Comparison of ENCODE assay signal across 8 mouse cellular contexts in the genomic region with DNA sequence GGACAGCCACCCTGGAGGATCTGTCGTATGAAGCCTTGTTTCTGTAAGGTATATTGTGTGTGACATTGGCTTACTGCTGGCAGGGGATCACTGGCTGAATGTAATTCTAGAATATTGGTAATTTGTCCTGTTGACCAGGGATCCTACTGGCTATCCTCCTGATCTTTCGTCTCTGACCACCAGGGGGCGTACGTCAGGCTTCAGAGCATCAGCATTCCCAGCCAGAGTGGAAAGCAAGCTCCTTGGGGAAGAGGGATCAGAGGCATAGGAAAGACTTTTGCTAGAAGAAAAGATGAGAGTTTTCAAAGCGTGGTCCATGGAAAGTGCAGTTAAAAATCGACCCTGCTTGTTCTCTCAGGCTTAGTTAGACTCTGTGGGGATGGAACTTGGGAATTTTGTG. TPM values are rescaled to one million over a fixed set of nuclear protein-coding genes. Genes with fewer than 3 reads are reported as not detected.
DNase-seq lines count a peak whose midpoint lies in the region; ATAC-seq lines count a peak whose summit lies in the region.

No protein-coding gene starts in this region.

- no peak overlapping the region for H3K27ac ChIP-seq in kidney, embryonic 16.5 days (ENCODE audit: low read length)
- no peak overlapping the region for H3K27ac ChIP-seq in embryonic facial prominence, embryonic 11.5 days (replicated peaks; ENCODE audit: low read depth, low read length)

- H3K27me3 ChIP-seq in kidney, embryonic 16.5 days (ENCODE audit: insufficient read depth, low read length) = no peaks in the 10 kb centered on the region
- H3K27me3 ChIP-seq in embryonic facial prominence, embryonic 11.5 days (ENCODE audit: control insufficient read depth, insufficient read depth, low read length) = no peaks in the 10 kb centered on the region

- no peak for ATAC-seq in kidney, embryonic 16.5 days (ENCODE audit: low FRiP score, low TSS enrichment)
- ATAC-seq in embryonic facial prominence, embryonic 11.5 days (replicated peaks; ENCODE audit: insufficient number of reproducible peaks, low FRiP score, low TSS enrichment, low read depth) = no peak

- H3K4me2 ChIP-seq in kidney, embryonic 16.5 days (replicated peaks; ENCODE audit: low read depth, low read length) = no peak overlapping the region
- no peak overlapping the region for H3K4me2 ChIP-seq in embryonic facial prominence, embryonic 11.5 days (ENCODE audit: low read depth, low read length)

- no peaks in the 10 kb centered on the region for H3K9me3 ChIP-seq in kidney, embryonic 16.5 days (ENCODE audit: low read length)
- no peaks in the 10 kb centered on the region for H3K9me3 ChIP-seq in embryonic facial prominence, embryonic 11.5 days (replicated peaks; ENCODE audit: control insufficient read depth, low read length)

- no peak overlapping the region for H3K9ac ChIP-seq in kidney, embryonic 16.5 days (replicated peaks; ENCODE audit: low read length)
- H3K9ac ChIP-seq in embryonic facial prominence, embryonic 11.5 days (replicated peaks; ENCODE audit: low read length) = no peak overlapping the region

- 0% methylated on average over 6 of the region's 6 CpGs for WGBS in kidney, embryonic 16.5 days
- 1% methylated on average over 6 of the region's 6 CpGs for WGBS in embryonic facial prominence, embryonic 11.5 days

- peak; percentile 70 for DNase-seq in kidney, adult 11 months
- DNase-seq in adrenal gland, postnatal 4 days (ENCODE audit: low spot score in 2 of 2) = peak; percentile 67 to 79
- peak; percentile 92 for DNase-seq in embryonic facial prominence, embryonic 11.5 days (ENCODE audit: low spot score)
- peak; percentile 92 for DNase-seq in heart, postnatal 4 days
- peak; percentile 91 for DNase-seq in left cerebral cortex, postnatal 4 days
- DNase-seq in ovary, postnatal 14 days (ENCODE audit: low spot score) = peak; percentile 80
- peak; percentile 7 to 64 for DNase-seq in thymus, postnatal 10 days (ENCODE audit: low spot score in 2 of 2)

- no peaks in the 10 kb centered on the region for H3K36me3 ChIP-seq in kidney, embryonic 16.5 days (ENCODE audit: insufficient read depth, low read length)
- H3K36me3 ChIP-seq in embryonic facial prominence, embryonic 11.5 days (replicated peaks; ENCODE audit: control insufficient read depth, insufficient read depth, low read depth, low read length) = no peaks in the 10 kb centered on the region

- intact Hi-C loops in left cerebral cortex, postnatal 4 days (cut with DNase I) = no loop called here

- H3K4me1 ChIP-seq in kidney, embryonic 16.5 days (ENCODE audit: insufficient read depth, low read length) = no peaks in the 10 kb centered on the region
- H3K4me1 ChIP-seq in embryonic facial prominence, embryonic 11.5 days (ENCODE audit: control insufficient read depth, insufficient read depth, low read length) = no peaks in the 10 kb centered on the region

- no peak overlapping the region for H3K4me3 ChIP-seq in kidney, embryonic 16.5 days (ENCODE audit: low read length)
- H3K4me3 ChIP-seq in embryonic facial prominence, embryonic 11.5 days (ENCODE audit: low read depth, low read length) = no peak overlapping the region

RNA-seq across cellular contexts. Expression of a gene that starts 12.2 kb away (rescaled TPM):
- polyA plus RNA-seq in kidney, embryonic 16.5 days (2015; fragmentation: Nextera tagmentation; extraction: Ambion mirVana) = not detected in 2 replicates
- not detected for total RNA-seq in adrenal gland, postnatal 4 days (2021)
- 10.6 and 60.0 TPM in 2 replicates for polyA plus RNA-seq in embryonic facial prominence, embryonic 11.5 days (2014; fragmentation: Nextera tagmentation; extraction: Ambion mirVana)
- not detected for total RNA-seq in heart, postnatal 4 days (2021)
- total RNA-seq in left cerebral cortex, postnatal 4 days (2021) = under 1 TPM; 0.26 to 0.52 TPM

RNA-seq across cellular contexts. Expression of a gene that starts 25.8 kb away (rescaled TPM):
- 32.4 and 38.1 TPM in 2 replicates for polyA plus RNA-seq in kidney, embryonic 16.5 days (2015; fragmentation: Nextera tagmentation; extraction: Ambion mirVana)
- 10 to 100 TPM; 90.0 to 90.8 TPM for total RNA-seq in adrenal gland, postnatal 4 days (2021)
- polyA plus RNA-seq in embryonic facial prominence, embryonic 11.5 days (2014; fragmentation: Nextera tagmentation; extraction: Ambion mirVana) = 12.3 and 14.5 TPM in 2 replicates
- total RNA-seq in heart, postnatal 4 days (2021) = 100 to 1,000 TPM; 244 to 245 TPM
- total RNA-seq in left cerebral cortex, postnatal 4 days (2021) = 100 to 1,000 TPM; 146 to 151 TPM

RNA-seq across cellular contexts. Expression of a gene that starts 50.3 kb away (rescaled TPM):
- 1.5 and 1.6 TPM in 2 replicates for polyA plus RNA-seq in kidney, embryonic 16.5 days (2015; fragmentation: Nextera tagmentation; extraction: Ambion mirVana)
- total RNA-seq in adrenal gland, postnatal 4 days (2021) = not detected
- 0.35 and 0.49 TPM in 2 replicates for polyA plus RNA-seq in embryonic facial prominence, embryonic 11.5 days (2014; fragmentation: Nextera tagmentation; extraction: Ambion mirVana)
- total RNA-seq in heart, postnatal 4 days (2021) = not detected
- not detected for total RNA-seq in left cerebral cortex, postnatal 4 days (2021)

RNA-seq across cellular contexts. Expression of a gene that starts 51.3 kb away (rescaled TPM):
- polyA plus RNA-seq in kidney, embryonic 16.5 days (2015; fragmentation: Nextera tagmentation; extraction: Ambion mirVana) = 3.4 and 3.6 TPM in 2 replicates
- 10 to 100 TPM; 87.2 to 91.6 TPM for total RNA-seq in adrenal gland, postnatal 4 days (2021)
- 4.1 and 4.8 TPM in 2 replicates for polyA plus RNA-seq in embryonic facial prominence, embryonic 11.5 days (2014; fragmentation: Nextera tagmentation; extraction: Ambion mirVana)
- 10 to 100 TPM; 61.0 to 62.2 TPM for total RNA-seq in heart, postnatal 4 days (2021)
- 10 to 100 TPM; 74.1 to 76.0 TPM for total RNA-seq in left cerebral cortex, postnatal 4 days (2021)

Comparison
In these comparisons a context has a peak if more than half of its experiments do, and no peak if none do; other contexts are left out.
1. DNase-seq: peak in every context shown above with its lines; median percentile 92 in embryonic facial prominence, embryonic 11.5 days; 92 in heart, postnatal 4 days; 91 in left cerebral cortex, postnatal 4 days; 80 in ovary, postnatal 14 days; 73 in adrenal gland, postnatal 4 days; 70 in kidney, adult 11 months; 36 in thymus, postnatal 10 days.